Comparison of ENCODE assay signal across 26 mouse cellular contexts in the genomic region with DNA sequence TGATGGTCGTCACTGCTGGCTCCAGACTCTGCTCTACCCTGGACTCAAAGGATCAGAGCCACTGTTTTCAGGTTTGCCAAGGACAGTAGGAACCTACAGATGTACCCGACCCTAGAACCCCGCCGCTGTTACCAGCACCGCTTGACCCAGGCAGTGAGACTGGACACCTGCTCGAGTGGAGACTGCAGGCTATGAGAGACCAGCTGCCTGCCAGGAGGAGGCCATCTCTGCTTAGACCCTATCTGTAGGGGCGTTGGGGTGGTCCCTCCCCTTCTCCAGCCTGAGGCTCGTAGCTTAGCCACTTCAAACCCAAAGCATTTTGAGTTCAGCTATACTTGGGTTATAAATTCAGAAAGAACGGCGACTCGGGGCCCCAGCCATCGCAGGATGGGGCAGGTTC. TPM values are rescaled to one million over a fixed set of nuclear protein-coding genes. Genes with fewer than 3 reads are reported as not detected.
A peak's percentile ranks its signal among the peaks of the same experiment; 100 is the strongest.
DNase-seq lines count a peak whose midpoint lies in the region; ATAC-seq lines count a peak whose summit lies in the region.
"Had no signal": no experiment of that assay in that cellular context is flagged by ENCODE, and none has a peak within 500 bp of the region (broad histone marks: within the 10 kb centered on the region; RNA-seq: fewer than 3 reads in every experiment).

No protein-coding gene starts in this region.

- H3K4me2 ChIP-seq in forebrain, embryonic 11.5 days (ENCODE audit: low read depth, low read length, severe bottlenecking) = no peak overlapping the region
- H3K4me2 ChIP-seq in midbrain, embryonic 14.5 days (ENCODE audit: low read length) = no peak overlapping the region
- H3K4me2 ChIP-seq in neural tube, embryonic 13.5 days = no peak overlapping the region
- H3K4me2 ChIP-seq in neural tube, embryonic 15.5 days = no peak overlapping the region

- H3K4me3 ChIP-seq in forebrain, embryonic 11.5 days (ENCODE audit: low read depth, low read length) = no peak overlapping the region
- H3K4me3 ChIP-seq in forebrain, embryonic 10.5 days = no peak overlapping the region
- H3K4me3 ChIP-seq in midbrain, embryonic 10.5 days = no peak overlapping the region
- H3K4me3 ChIP-seq in midbrain, embryonic 14.5 days (replicated peaks; ENCODE audit: low read depth, low read length) = no peak overlapping the region
- no peak overlapping the region for H3K4me3 ChIP-seq in neural tube, embryonic 13.5 days
- no peak overlapping the region for H3K4me3 ChIP-seq in neural tube, embryonic 15.5 days (replicated peaks)

- no peaks in the 10 kb centered on the region for H3K9me3 ChIP-seq in forebrain, embryonic 11.5 days (ENCODE audit: control insufficient read depth, low read length)
- no peaks in the 10 kb centered on the region for H3K9me3 ChIP-seq in forebrain, embryonic 10.5 days
- H3K9me3 ChIP-seq in midbrain, embryonic 10.5 days (replicated peaks) = no peaks in the 10 kb centered on the region
- H3K9me3 ChIP-seq in midbrain, embryonic 14.5 days (ENCODE audit: control insufficient read depth, low read length) = no peaks in the 10 kb centered on the region
- no peaks in the 10 kb centered on the region for H3K9me3 ChIP-seq in neural tube, embryonic 13.5 days
- H3K9me3 ChIP-seq in neural tube, embryonic 15.5 days (replicated peaks) = no peaks in the 10 kb centered on the region
- H3K9me3 ChIP-seq: G1E had no signal

- H3K27ac ChIP-seq in forebrain, embryonic 11.5 days (ENCODE audit: low read depth, low read length) = no peak overlapping the region
- no peak overlapping the region for H3K27ac ChIP-seq in forebrain, embryonic 10.5 days
- 0 out of 2 replicates have a peak overlapping the region, but pooled peaks have one; percentile 3 for H3K27ac ChIP-seq in midbrain, embryonic 10.5 days (replicated peaks)
- H3K27ac ChIP-seq in midbrain, embryonic 14.5 days (replicated peaks; ENCODE audit: low read depth, low read length) = no peak overlapping the region
- 0 out of 2 replicates have a peak overlapping the region, but pooled peaks have one; percentile 3 for H3K27ac ChIP-seq in neural tube, embryonic 13.5 days (replicated peaks)
- H3K27ac ChIP-seq in neural tube, embryonic 15.5 days (replicated peaks) = no peak overlapping the region

- no peaks in the 10 kb centered on the region for H3K36me3 ChIP-seq in forebrain, embryonic 11.5 days (ENCODE audit: control insufficient read depth, insufficient read depth, low read length)
- peaks cover 58% of the 10 kb centered on the region for H3K36me3 ChIP-seq in forebrain, embryonic 10.5 days (replicated peaks)
- peaks cover 57% of the 10 kb centered on the region for H3K36me3 ChIP-seq in midbrain, embryonic 10.5 days
- peaks cover 14% of the 10 kb centered on the region for H3K36me3 ChIP-seq in midbrain, embryonic 14.5 days (ENCODE audit: control insufficient read depth, insufficient read depth, low read length)
- peaks cover 23% of the 10 kb centered on the region for H3K36me3 ChIP-seq in neural tube, embryonic 13.5 days
- peaks cover 10% of the 10 kb centered on the region for H3K36me3 ChIP-seq in neural tube, embryonic 15.5 days

- no peak for ATAC-seq in forebrain, embryonic 11.5 days (replicated peaks; ENCODE audit: low FRiP score)
- no peak for ATAC-seq in midbrain, embryonic 14.5 days (ENCODE audit: low FRiP score, low TSS enrichment)
- no peak for ATAC-seq in neural tube, embryonic 13.5 days (ENCODE audit: low read depth)
- no peak for ATAC-seq in neural tube, embryonic 15.5 days (ENCODE audit: low FRiP score)
- ATAC-seq: activated CD4-positive, CD25-positive, alpha-beta regulatory T cell, adult 4 months; CD4-positive, CD25-positive, alpha-beta regulatory T cell, adult 4 months; Patski had no signal

- WGBS in forebrain, embryonic 11.5 days = 88% methylated on average over 12 of the region's 12 CpGs
- 93% methylated on average over 12 of the region's 12 CpGs for WGBS in forebrain, embryonic 10.5 days
- 90% methylated on average over 12 of the region's 12 CpGs for WGBS in midbrain, embryonic 10.5 days
- WGBS in midbrain, embryonic 14.5 days = 88% methylated on average over 12 of the region's 12 CpGs
- WGBS in neural tube, embryonic 13.5 days = 86% methylated on average over 12 of the region's 12 CpGs
- 86% methylated on average over 12 of the region's 12 CpGs for WGBS in neural tube, embryonic 15.5 days

- no peaks in the 10 kb centered on the region for H3K27me3 ChIP-seq in forebrain, embryonic 11.5 days (ENCODE audit: control insufficient read depth, insufficient read depth, low read length)
- no peaks in the 10 kb centered on the region for H3K27me3 ChIP-seq in forebrain, embryonic 10.5 days (ENCODE audit: poor library complexity, severe bottlenecking)
- H3K27me3 ChIP-seq in midbrain, embryonic 10.5 days (ENCODE audit: low read depth, poor library complexity, severe bottlenecking) = no peaks in the 10 kb centered on the region
- H3K27me3 ChIP-seq in midbrain, embryonic 14.5 days (ENCODE audit: control insufficient read depth, insufficient read depth, low read length) = no peaks in the 10 kb centered on the region
- H3K27me3 ChIP-seq in neural tube, embryonic 13.5 days = no peaks in the 10 kb centered on the region
- no peaks in the 10 kb centered on the region for H3K27me3 ChIP-seq in neural tube, embryonic 15.5 days (replicated peaks)
- H3K27me3 ChIP-seq: CH12.LX, Patski had no signal

- peak; percentile 51 for DNase-seq in forebrain, embryonic 11.5 days (ENCODE audit: low spot score)
- DNase-seq in forebrain, embryonic 10.5 days (ENCODE audit: extremely low spot score, low spot score) = no peak
- peak; percentile 81 for DNase-seq in heart, adult 11 months
- DNase-seq in heart, adult 18-20 months = no peak
- DNase-seq in midbrain, embryonic 10.5 days (ENCODE audit: low spot score) = no peak
- DNase-seq in midbrain, embryonic 14.5 days = no peak
- DNase-seq: adrenal gland, adult 2 months; adrenal gland, adult 8-10 months; adrenal gland, postnatal 10 days; adrenal gland, postnatal 14 days; adrenal gland, postnatal 25 days; adrenal gland, postnatal 36 days; B cell, adult 2 months; cerebellum, adult 11 months; cerebellum, adult 11-12 months had no signal

- no peak overlapping the region for H3K9ac ChIP-seq in forebrain, embryonic 11.5 days (ENCODE audit: low read length)
- no peak overlapping the region for H3K9ac ChIP-seq in midbrain, embryonic 14.5 days (replicated peaks; ENCODE audit: low read length)
- no peak overlapping the region for H3K9ac ChIP-seq in neural tube, embryonic 13.5 days
- H3K9ac ChIP-seq in neural tube, embryonic 15.5 days (replicated peaks) = no peak overlapping the region

- no peaks in the 10 kb centered on the region for H3K4me1 ChIP-seq in forebrain, embryonic 11.5 days (replicated peaks; ENCODE audit: control insufficient read depth, insufficient read depth, low read length)
- H3K4me1 ChIP-seq in forebrain, embryonic 10.5 days = no peaks in the 10 kb centered on the region
- peaks cover 13% of the 10 kb centered on the region; the same call in 1 of the 2 replicates for H3K4me1 ChIP-seq in midbrain, embryonic 10.5 days
- H3K4me1 ChIP-seq in midbrain, embryonic 14.5 days (ENCODE audit: control insufficient read depth, insufficient read depth, low read length) = no peaks in the 10 kb centered on the region
- H3K4me1 ChIP-seq in neural tube, embryonic 13.5 days (replicated peaks) = peaks cover 13% of the 10 kb centered on the region; the same call in 1 of the 2 replicates
- peaks cover 14% of the 10 kb centered on the region; the same call in 1 of the 2 replicates for H3K4me1 ChIP-seq in neural tube, embryonic 15.5 days

RNA-seq across cellular contexts. Expression of a gene that starts 15.5 kb away (rescaled TPM):
- 0.08 TPM in 1 of 2 replicates, not detected in the other for polyA plus RNA-seq in forebrain, embryonic 11.5 days (2014; fragmentation: Nextera tagmentation; extraction: Ambion mirVana)
- not detected in 2 replicates for polyA plus RNA-seq in forebrain, embryonic 10.5 days (2016; fragmentation: Nextera tagmentation; extraction: Ambion mirVana)
- not detected for total RNA-seq in heart, adult 18-20 months (2021)
- 0.05 TPM in 1 of 2 replicates, not detected in the other for polyA plus RNA-seq in midbrain, embryonic 10.5 days (2016; fragmentation: Nextera tagmentation; extraction: Ambion mirVana)
- not detected in 2 replicates for polyA plus RNA-seq in midbrain, embryonic 14.5 days (2014; fragmentation: Nextera tagmentation; extraction: Ambion mirVana)
- polyA plus RNA-seq in neural tube, embryonic 13.5 days (2015; fragmentation: Nextera tagmentation; extraction: Ambion mirVana) = not detected in 2 replicates
- polyA plus RNA-seq in neural tube, embryonic 15.5 days (2015; fragmentation: Nextera tagmentation; extraction: Ambion mirVana) = 0.65 TPM in 1 of 2 replicates, not detected in the other
- total RNA-seq: adrenal gland, adult 18-20 months; adrenal gland, adult 2 months; adrenal gland, adult 8-10 months; adrenal gland, postnatal 14 days; adrenal gland, postnatal 36 days; CH12.LX; G1E; MEL had no signal
- polyA plus RNA-seq: activated CD4-positive, CD25-positive, alpha-beta regulatory T cell, adult 4 months; adrenal gland, adult 2 months; brain, embryonic 14.5 days; C2C12; CD4-positive, CD25-positive, alpha-beta regulatory T cell, adult 4 months; G1E; Patski had no signal

RNA-seq across cellular contexts. Expression of a gene that starts 26.6 kb away (rescaled TPM):
- polyA plus RNA-seq in forebrain, embryonic 11.5 days (2014; fragmentation: Nextera tagmentation; extraction: Ambion mirVana) = 91.6 and 100 TPM in 2 replicates
- 40.8 and 44.7 TPM in 2 replicates for polyA plus RNA-seq in forebrain, embryonic 10.5 days (2016; fragmentation: Nextera tagmentation; extraction: Ambion mirVana)
- total RNA-seq in heart, adult 18-20 months (2021) = 10 to 100 TPM; 12.2 to 14.9 TPM
- polyA plus RNA-seq in midbrain, embryonic 10.5 days (2016; fragmentation: Nextera tagmentation; extraction: Ambion mirVana) = 32.6 and 35.2 TPM in 2 replicates
- 21.2 and 21.5 TPM in 2 replicates for polyA plus RNA-seq in midbrain, embryonic 14.5 days (2014; fragmentation: Nextera tagmentation; extraction: Ambion mirVana)
- 23.4 and 30.7 TPM in 2 replicates for polyA plus RNA-seq in neural tube, embryonic 13.5 days (2015; fragmentation: Nextera tagmentation; extraction: Ambion mirVana)
- polyA plus RNA-seq in neural tube, embryonic 15.5 days (2015; fragmentation: Nextera tagmentation; extraction: Ambion mirVana) = 16.7 and 16.8 TPM in 2 replicates

RNA-seq across cellular contexts. Expression of a gene that starts 47.1 kb away (rescaled TPM):
- 1.8 and 2.0 TPM in 2 replicates for polyA plus RNA-seq in forebrain, embryonic 11.5 days (2014; fragmentation: Nextera tagmentation; extraction: Ambion mirVana)
- polyA plus RNA-seq in forebrain, embryonic 10.5 days (2016; fragmentation: Nextera tagmentation; extraction: Ambion mirVana) = 1.4 and 1.5 TPM in 2 replicates
- total RNA-seq in heart, adult 18-20 months (2021) = 1 to 10 TPM in 1 of 2 experiments, under 1 TPM in 1; 0.51 to 1.5 TPM
- polyA plus RNA-seq in midbrain, embryonic 10.5 days (2016; fragmentation: Nextera tagmentation; extraction: Ambion mirVana) = 0.54 and 0.55 TPM in 2 replicates
- 0.12 and 0.18 TPM in 2 replicates for polyA plus RNA-seq in midbrain, embryonic 14.5 days (2014; fragmentation: Nextera tagmentation; extraction: Ambion mirVana)
- 0.08 and 0.12 TPM in 2 replicates for polyA plus RNA-seq in neural tube, embryonic 13.5 days (2015; fragmentation: Nextera tagmentation; extraction: Ambion mirVana)
- polyA plus RNA-seq in neural tube, embryonic 15.5 days (2015; fragmentation: Nextera tagmentation; extraction: Ambion mirVana) = 0.20 and 1.6 TPM in 2 replicates
- total RNA-seq: CH12.LX, G1E, MEL had no signal

Comparison
In these comparisons a context has a peak if more than half of its experiments do, and no peak if none do; other contexts are left out.
1. DNase-seq: peak in forebrain, embryonic 11.5 days (single experiment) and heart, adult 11 months (single experiment); none in forebrain, embryonic 10.5 days (single experiment), heart, adult 18-20 months (0 of 2), midbrain, embryonic 10.5 days (single experiment) and midbrain, embryonic 14.5 days (single experiment).
2. H3K27ac ChIP-seq: peak in midbrain, embryonic 10.5 days (single experiment) and neural tube, embryonic 13.5 days (single experiment); none in forebrain, embryonic 11.5 days (single experiment), forebrain, embryonic 10.5 days (single experiment), midbrain, embryonic 14.5 days (single experiment) and neural tube, embryonic 15.5 days (single experiment).